Mouse (Mus musculus): ENCODE measurements around the gene Hmgcs1. TPM values are rescaled to one million over a fixed set of nuclear protein-coding genes. Genes with fewer than 3 reads are reported as not detected.
"Not testable (repeated sequence)": the region's sequence is repeated elsewhere in the genome, so short reads cannot be mapped to it uniquely, and the experiment has no call there.

The Hmgcs1 gene
- polyA plus RNA-seq, 1 experiment from 2014 or later, result 140 TPM

DNA sequence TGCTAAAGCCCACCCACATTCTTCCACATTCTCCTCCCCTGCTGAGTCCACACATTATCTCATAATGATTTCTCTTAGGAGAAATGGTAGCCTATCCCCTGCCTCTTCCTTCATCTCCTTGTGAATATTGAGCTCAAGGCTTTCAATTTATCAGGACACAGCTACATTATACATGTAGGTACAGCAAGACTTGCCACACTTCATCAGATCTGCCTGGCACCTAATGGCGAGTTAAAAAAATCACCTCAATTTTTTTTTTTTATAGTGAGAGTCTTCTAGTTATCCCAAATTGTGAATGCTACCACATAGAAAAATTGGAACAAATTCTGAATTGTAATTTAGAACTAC, 40.5 kb upstream of the Hmgcs1 start:
- ATAC-seq (ENCODE audit: low FRiP score, low TSS enrichment) (no peak), DNase-seq (ENCODE audit: low spot score) (no peak)
- Histone ChIP-seq H3K9me3 (ENCODE audit: control insufficient read depth, low read length) (no peaks in the 10 kb centered on the region), H3K9ac (ENCODE audit: low read length) (no peak overlapping the region), H3K4me3 (ENCODE audit: low read depth, low read length) (no peak overlapping the region), H3K27me3 (ENCODE audit: control insufficient read depth, insufficient read depth, low read length) (no peaks in the 10 kb centered on the region), H3K36me3 (ENCODE audit: control insufficient read depth, insufficient read depth, low read length) (no peaks in the 10 kb centered on the region), H3K4me1 (replicated peaks; ENCODE audit: control insufficient read depth, insufficient read depth) (no peaks in the 10 kb centered on the region), H3K27ac (replicated peaks) (no peak overlapping the region), H3K4me2 (replicated peaks; ENCODE audit: low read depth) (no peak overlapping the region)
- 88% methylated on average over 1 of the region's 1 CpGs for WGBS
- TF ChIP-seq CTCF (IDR thresholded peaks at IDR 0.05; ENCODE audit: low read depth) (no peak), EP300 (optimal IDR thresholded peaks at IDR 0.05) (no peak)

DNA sequence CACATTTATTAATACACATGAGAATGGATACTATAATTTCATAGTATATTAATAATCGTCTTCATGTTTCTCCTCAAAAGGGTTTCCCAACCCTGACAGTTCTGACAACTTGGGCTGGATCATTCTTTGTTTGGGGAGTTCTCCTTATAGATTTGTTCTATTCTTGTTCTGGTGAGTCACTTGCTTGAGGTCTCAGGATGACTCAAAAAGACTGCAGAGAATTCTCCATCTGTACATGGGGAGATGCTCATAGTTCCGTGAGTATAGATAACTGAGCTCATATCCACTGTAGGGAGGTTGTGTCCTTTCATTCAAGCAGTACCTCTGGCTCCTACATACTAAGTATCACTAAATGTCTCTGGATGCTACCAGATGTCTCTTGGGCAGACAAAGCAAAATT, 35.4 kb upstream of the Hmgcs1 start:
- ATAC-seq (ENCODE audit: low FRiP score, low TSS enrichment) (no peak), DNase-seq (ENCODE audit: low spot score) (no peak)
- no peaks in the 10 kb centered on the region for H3K4me1 ChIP-seq (replicated peaks; ENCODE audit: control insufficient read depth, insufficient read depth)
- no peaks in the 10 kb centered on the region for H3K27me3 ChIP-seq (ENCODE audit: control insufficient read depth, insufficient read depth, low read length)
- H3K4me2 ChIP-seq (replicated peaks; ENCODE audit: low read depth), result no peak overlapping the region
- no peaks in the 10 kb centered on the region for H3K9me3 ChIP-seq (ENCODE audit: control insufficient read depth, low read length)
- no peaks in the 10 kb centered on the region for H3K36me3 ChIP-seq (ENCODE audit: control insufficient read depth, insufficient read depth, low read length)
- WGBS, result 80% methylated on average over 2 of the region's 2 CpGs
- no peak for TF ChIP-seq CTCF (IDR thresholded peaks at IDR 0.05; ENCODE audit: low read depth)
- TF ChIP-seq EP300 (optimal IDR thresholded peaks at IDR 0.05), result no peak
- no peak overlapping the region for H3K27ac ChIP-seq (replicated peaks)
- no peak overlapping the region for H3K4me3 ChIP-seq (ENCODE audit: low read depth, low read length)
- H3K9ac ChIP-seq (ENCODE audit: low read length), result no peak overlapping the region

DNA sequence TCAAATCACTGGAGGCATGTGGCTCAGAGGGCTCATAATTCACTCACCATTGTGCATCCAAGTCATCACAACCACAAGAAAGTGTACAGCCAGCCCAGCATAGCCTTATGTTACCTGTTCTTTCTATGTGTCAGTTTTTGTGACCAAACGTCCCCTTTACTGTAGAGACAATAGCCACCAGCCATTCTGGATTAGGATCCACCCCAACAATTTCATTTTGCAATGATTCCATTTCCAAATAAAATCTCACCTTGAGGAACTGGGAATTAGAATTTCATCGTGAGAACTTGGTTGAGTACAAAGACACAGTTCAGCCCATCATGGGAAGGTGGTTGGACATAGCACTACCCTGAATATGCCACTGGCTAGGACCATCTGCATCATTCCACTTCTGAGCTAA, 33.9 kb upstream of the Hmgcs1 start:
- Histone ChIP-seq H3K27me3 (ENCODE audit: control insufficient read depth, insufficient read depth, low read length) (no peaks in the 10 kb centered on the region), H3K27ac (replicated peaks) (no peak overlapping the region), H3K9ac (ENCODE audit: low read length) (no peak overlapping the region), H3K4me2 (replicated peaks; ENCODE audit: low read depth) (no peak overlapping the region), H3K4me1 (replicated peaks; ENCODE audit: control insufficient read depth, insufficient read depth) (no peaks in the 10 kb centered on the region), H3K36me3 (ENCODE audit: control insufficient read depth, insufficient read depth, low read length) (no peaks in the 10 kb centered on the region), H3K4me3 (ENCODE audit: low read depth, low read length) (no peak overlapping the region), H3K9me3 (ENCODE audit: control insufficient read depth, low read length) (no peaks in the 10 kb centered on the region)
- TF ChIP-seq EP300 (optimal IDR thresholded peaks at IDR 0.05) (no peak), CTCF (IDR thresholded peaks at IDR 0.05; ENCODE audit: low read depth) (no peak)
- DNase-seq (ENCODE audit: low spot score), result no peak
- ATAC-seq (ENCODE audit: low FRiP score, low TSS enrichment), result no peak
- WGBS, result 75% methylated on average over 2 of the region's 2 CpGs

DNA sequence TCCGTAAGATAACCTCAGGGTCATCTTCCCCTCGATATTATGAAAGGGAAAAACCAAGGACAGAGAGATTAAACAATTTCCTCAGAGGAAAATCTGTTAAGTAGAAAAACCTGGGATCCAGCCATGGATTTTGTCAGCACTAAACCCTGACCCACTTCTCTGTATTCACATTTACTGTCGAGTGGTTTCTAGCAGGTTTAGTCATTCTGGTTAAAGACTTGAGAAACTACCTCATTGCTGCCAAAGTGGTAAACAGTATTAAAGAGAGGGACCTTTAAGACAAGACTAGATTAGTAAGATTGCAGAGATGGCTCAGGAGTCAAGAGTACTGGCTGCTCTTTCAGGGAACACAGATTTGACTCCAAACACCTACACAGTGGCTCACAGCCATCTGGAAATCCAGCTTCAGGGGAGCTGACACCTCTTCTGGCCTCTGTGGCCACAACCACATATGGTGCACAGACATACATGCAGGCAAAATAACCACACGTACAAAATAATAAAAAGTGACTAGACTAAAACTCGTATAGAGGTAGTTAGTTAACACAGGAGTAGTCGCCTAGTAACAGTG, 33.2 kb upstream of the Hmgcs1 start:
- H3K36me3 ChIP-seq (ENCODE audit: control insufficient read depth, insufficient read depth, low read length), result no peaks in the 10 kb centered on the region
- H3K4me3 ChIP-seq (ENCODE audit: low read depth, low read length), result no peak overlapping the region
- H3K27me3 ChIP-seq (ENCODE audit: control insufficient read depth, insufficient read depth, low read length), result no peaks in the 10 kb centered on the region
- no peaks in the 10 kb centered on the region for H3K4me1 ChIP-seq (replicated peaks; ENCODE audit: control insufficient read depth, insufficient read depth)
- no peaks in the 10 kb centered on the region for H3K9me3 ChIP-seq (ENCODE audit: control insufficient read depth, low read length)
- ATAC-seq (ENCODE audit: low FRiP score, low TSS enrichment), result no peak
- no peak overlapping the region for H3K9ac ChIP-seq (ENCODE audit: low read length)
- TF ChIP-seq EP300 (optimal IDR thresholded peaks at IDR 0.05) (no peak), CTCF (IDR thresholded peaks at IDR 0.05; ENCODE audit: low read depth) (no peak)
- 73% methylated on average over 6 of the region's 6 CpGs for WGBS
- no peak for DNase-seq (ENCODE audit: low spot score)
- no peak overlapping the region for H3K4me2 ChIP-seq (replicated peaks; ENCODE audit: low read depth)
- H3K27ac ChIP-seq (replicated peaks), result no peak overlapping the region

DNA sequence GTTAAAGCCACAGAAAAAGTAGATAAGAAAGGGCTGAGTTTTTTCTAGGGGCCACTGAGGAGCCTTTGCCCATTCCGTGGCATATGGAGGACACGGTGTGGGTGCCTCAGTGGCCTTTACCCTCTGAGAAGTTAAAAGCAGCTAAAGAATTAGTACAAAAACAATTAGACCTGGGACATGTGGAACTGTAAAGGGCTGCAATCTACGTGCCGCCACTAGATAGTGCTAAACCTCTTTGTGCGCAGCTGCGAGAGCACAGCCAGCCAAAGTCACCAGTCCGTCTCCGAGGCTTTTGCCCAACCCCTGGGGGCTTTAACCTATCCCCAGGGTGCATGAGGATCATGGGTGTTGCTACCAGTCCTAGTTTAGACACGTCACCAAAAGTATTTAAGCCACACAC, 28.8 kb upstream of the Hmgcs1 start:
- H3K36me3 ChIP-seq (ENCODE audit: control insufficient read depth, insufficient read depth, low read length); H3K4me2 ChIP-seq (replicated peaks; ENCODE audit: low read depth); H3K9me3 ChIP-seq (ENCODE audit: control insufficient read depth, low read length); H3K4me3 ChIP-seq (ENCODE audit: low read depth, low read length); H3K27me3 ChIP-seq (ENCODE audit: control insufficient read depth, insufficient read depth, low read length); H3K9ac ChIP-seq (ENCODE audit: low read length); DNase-seq (ENCODE audit: low spot score); H3K27ac ChIP-seq (replicated peaks); H3K4me1 ChIP-seq (replicated peaks; ENCODE audit: control insufficient read depth, insufficient read depth): not testable (repeated sequence)
- peak; percentile 42 for TF ChIP-seq CTCF (IDR thresholded peaks at IDR 0.05; ENCODE audit: low read depth)
- 0 out of 2 replicates have a peak, but pooled peaks have one; percentile 24 for ATAC-seq (ENCODE audit: low FRiP score, low TSS enrichment)
- WGBS, result 56% methylated on average over 3 of the region's 9 CpGs

DNA sequence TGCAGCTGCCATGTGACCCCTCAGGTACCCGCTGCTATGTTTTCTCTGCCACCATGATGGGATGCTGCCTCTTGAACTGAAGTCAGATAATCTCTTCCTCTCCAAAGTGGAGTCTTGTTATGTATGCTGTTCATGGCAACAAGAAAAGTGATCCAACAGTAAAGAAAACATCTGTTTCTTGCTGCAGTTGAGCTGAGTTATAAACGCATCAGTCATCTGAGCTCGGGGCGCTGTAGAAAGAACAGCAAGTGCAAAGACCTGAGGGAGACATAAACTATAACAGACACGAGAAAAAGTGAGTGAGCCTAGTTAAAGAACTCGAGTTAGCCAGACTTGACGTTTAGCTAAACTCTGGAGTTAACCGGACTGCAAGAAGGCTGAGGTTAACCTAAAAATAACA, 11.4 kb upstream of the Hmgcs1 start:
- no peaks in the 10 kb centered on the region for H3K27me3 ChIP-seq (ENCODE audit: control insufficient read depth, insufficient read depth, low read length)
- TF ChIP-seq EP300 (optimal IDR thresholded peaks at IDR 0.05) (no peak), CTCF (IDR thresholded peaks at IDR 0.05; ENCODE audit: low read depth) (no peak)
- no peak overlapping the region for H3K9ac ChIP-seq (ENCODE audit: low read length)
- H3K4me2 ChIP-seq (replicated peaks; ENCODE audit: low read depth), result no peak overlapping the region
- no peak for DNase-seq (ENCODE audit: low spot score)
- no peaks in the 10 kb centered on the region for H3K4me1 ChIP-seq (replicated peaks; ENCODE audit: control insufficient read depth, insufficient read depth)
- no peaks in the 10 kb centered on the region for H3K36me3 ChIP-seq (ENCODE audit: control insufficient read depth, insufficient read depth, low read length)
- H3K9me3 ChIP-seq (ENCODE audit: control insufficient read depth, low read length), result no peaks in the 10 kb centered on the region
- H3K27ac ChIP-seq (replicated peaks), result no peak overlapping the region
- ATAC-seq (ENCODE audit: low FRiP score, low TSS enrichment), result no peak
- no peak overlapping the region for H3K4me3 ChIP-seq (ENCODE audit: low read depth, low read length)
- 46% methylated on average over 8 of the region's 8 CpGs for WGBS
